Mouse (Mus musculus) embryonic facial prominence, embryonic 13.5 days (tissue): ENCODE measurements around the gene Fbh1. TPM values are rescaled to one million over a fixed set of nuclear protein-coding genes. Genes with fewer than 3 reads are reported as not detected.
A peak's percentile ranks its signal among the peaks of the same experiment; 100 is the strongest.

Source experiments
- ATAC-seq: fragments of 200-750 bp; cut with Nextera tagmentation; 2 replicates; pipeline ENCODE4 v1.8.0; 2017; ENCODE audit warnings: low read depth; ENCODE audit not compliant: insufficient number of reproducible peaks, insufficient read depth, low FRiP score, low TSS enrichment
- H3K27ac ChIP-seq: fragments of 300-500 bp; sonication (generic); 2 replicates; pipeline ENCODE4 v1.5.1; 2015; ENCODE audit warnings: moderate library complexity, mild to moderate bottlenecking, inconsistent platforms
- H3K27me3 ChIP-seq: fragments of 300-500 bp; sonication (generic); 2 replicates; pipeline ENCODE4 v1.6.1; 2015; ENCODE audit warnings: mild to moderate bottlenecking, inconsistent platforms
- H3K36me3 ChIP-seq: fragments of 300-500 bp; sonication (generic); 2 replicates; pipeline ENCODE4 v1.6.1; 2015; ENCODE audit warnings: mild to moderate bottlenecking, inconsistent platforms
- H3K4me1 ChIP-seq: fragments of 300-500 bp; sonication (generic); 2 replicates; pipeline ENCODE4 v1.6.1; 2015; ENCODE audit warnings: inconsistent platforms
- H3K4me2 ChIP-seq: fragments of 300-500 bp; sonication (generic); 2 replicates; pipeline ENCODE4 v1.6.1; 2015; ENCODE audit warnings: moderate library complexity, mild to moderate bottlenecking, inconsistent platforms
- H3K4me3 ChIP-seq: fragments of 300-500 bp; sonication (generic); 2 replicates; pipeline ENCODE4 v1.5.1; 2015; ENCODE audit warnings: mild to moderate bottlenecking, inconsistent platforms
- H3K9ac ChIP-seq: fragments of 300-500 bp; sonication (generic); 2 replicates; pipeline ENCODE4 v1.6.1; 2015; ENCODE audit warnings: mild to moderate bottlenecking, inconsistent platforms
- H3K9me3 ChIP-seq: fragments of 300-500 bp; sonication (generic); 2 replicates; pipeline ENCODE4 v1.6.1; 2016; ENCODE audit warnings: inconsistent platforms
- WGBS: fragments of 180-500 bp; shearing (Covaris S2); methylation state at CpG from one replicate; pipeline ENCODE4 v1.1.7; 2015; ENCODE audit warnings: mixed read lengths; 5-methylcytosine and 5-hydroxymethylcytosine counted together
- polyA plus RNA-seq: library from polyadenylated mRNA; unstranded; fragments of >200 nt; fragmentation: Nextera tagmentation; extraction: Ambion mirVana; gene quantifications from 2 replicates; pipeline ENCODE4 v1.2.1, GENCODE M21; 2015

Gene Fbh1
- polyA plus RNA-seq, result 121 and 139 TPM in 2 replicates

- Histone ChIP-seq H3K27me3 (no peaks in the 10 kb centered on the region), H3K36me3 (peaks cover 23% of the 10 kb centered on the region), H3K4me2 (peak within 1 kb of the TSS; percentile 76), H3K9ac (peak within 1 kb of the TSS; percentile 90), H3K27ac (peak within 1 kb of the TSS; percentile 95), H3K4me1 (peaks cover 31% of the 10 kb centered on the region), H3K9me3 (no peaks in the 10 kb centered on the region), H3K4me3 (peak within 1 kb of the TSS; percentile 85)
- under 1% methylated on average over 73 of the region's 73 CpGs for WGBS
- peak; percentile 96 for ATAC-seq
These were observed at the start of gene Fbh1, which contains the start of gene Ankrd16 for GRCm38 (mm10) chr2:11777091-11778068. Gene Fbh1, minus strand, starts transcription at chr2:11777582. Gene Ankrd16, plus strand, starts transcription at chr2:11777876.

- no peak for ATAC-seq
- peaks cover 10% of the 10 kb centered on the region for H3K4me1 ChIP-seq
- H3K36me3 ChIP-seq, result no peaks in the 10 kb centered on the region
- H3K4me3 ChIP-seq, result no peak overlapping the region
- H3K27ac ChIP-seq, result no peak overlapping the region
- no peak overlapping the region for H3K9ac ChIP-seq
- H3K27me3 ChIP-seq, result no peaks in the 10 kb centered on the region
- no peaks in the 10 kb centered on the region for H3K9me3 ChIP-seq
- H3K4me2 ChIP-seq, result no peak overlapping the region
- WGBS, result 79% methylated on average over 2 of the region's 2 CpGs
These were observed 24.0 kb upstream of the Fbh1 start for GRCm38 (mm10) chr2:11801299-11801930.

- peaks cover 4% of the 10 kb centered on the region for H3K36me3 ChIP-seq
These were observed 20.6 kb upstream of the Fbh1 start for GRCm38 (mm10) chr2:11797930-11798364.

GRCm38 (mm10) chr2:11794668-11795067, 17.3 kb upstream of the Fbh1 start:
- Histone ChIP-seq H3K4me3 (no peak overlapping the region), H3K4me2 (no peak overlapping the region), H3K4me1 (peaks cover 10% of the 10 kb centered on the region), H3K27me3 (no peaks in the 10 kb centered on the region), H3K36me3 (peaks cover 35% of the 10 kb centered on the region), H3K27ac (no peak overlapping the region), H3K9me3 (no peaks in the 10 kb centered on the region), H3K9ac (no peak overlapping the region)
- ATAC-seq, result no peak
- 67% methylated on average over 4 of the region's 4 CpGs for WGBS

More at GRCm38 (mm10) chr2:11797930-11798364, 20.6 kb upstream of the Fbh1 start:
- Histone ChIP-seq H3K27ac (0 out of 2 replicates have a peak overlapping the region, but pooled peaks have one; percentile 33), H3K4me1 (peaks cover 10% of the 10 kb centered on the region), H3K4me3 (no peak overlapping the region), H3K9ac (no peak overlapping the region), H3K27me3 (no peaks in the 10 kb centered on the region), H3K9me3 (no peaks in the 10 kb centered on the region), H3K4me2 (no peak overlapping the region)
- WGBS, result 32% methylated on average over 5 of the region's 5 CpGs
- ATAC-seq, result peak; percentile 29; the same call in 1 of the 2 replicates

GRCm38 (mm10) chr2:11784159-11784558, 6.8 kb upstream of the Fbh1 start:
- no peak for ATAC-seq
- Histone ChIP-seq H3K4me2 (no peak overlapping the region), H3K27me3 (no peaks in the 10 kb centered on the region), H3K4me3 (no peak overlapping the region), H3K4me1 (peaks cover 9% of the 10 kb centered on the region), H3K36me3 (peaks cover 88% of the 10 kb centered on the region), H3K27ac (no peak overlapping the region), H3K9me3 (no peaks in the 10 kb centered on the region), H3K9ac (no peak overlapping the region)
- 91% methylated on average over 6 of the region's 6 CpGs for WGBS

GRCm38 (mm10) chr2:11778087-11778823, 873 bp upstream of the Fbh1 start:
- no peaks in the 10 kb centered on the region for H3K9me3 ChIP-seq

GRCm38 (mm10) chr2:11776415-11776814, 967 bp downstream of the Fbh1 start:
- H3K4me2 ChIP-seq, result peak overlapping the region; percentile 76
- no peaks in the 10 kb centered on the region for H3K27me3 ChIP-seq
- no peak overlapping the region for H3K27ac ChIP-seq
- peak overlapping the region; percentile 85 for H3K4me3 ChIP-seq
- 51% methylated on average over 8 of the region's 8 CpGs for WGBS
- no peaks in the 10 kb centered on the region for H3K9me3 ChIP-seq
- peaks cover 31% of the 10 kb centered on the region for H3K4me1 ChIP-seq
- ATAC-seq, result no peak
- peak overlapping the region; percentile 88 for H3K9ac ChIP-seq
- peaks cover 13% of the 10 kb centered on the region for H3K36me3 ChIP-seq

More at GRCm38 (mm10) chr2:11778087-11778823, 873 bp upstream of the Fbh1 start:
- peak overlapping the region; percentile 90 for H3K9ac ChIP-seq
- peak overlapping the region; percentile 85 for H3K4me3 ChIP-seq
- H3K27me3 ChIP-seq, result no peaks in the 10 kb centered on the region
- under 1% methylated on average over 43 of the region's 43 CpGs for WGBS
- peak overlapping the region; percentile 75 for H3K4me2 ChIP-seq
- H3K36me3 ChIP-seq, result peaks cover 32% of the 10 kb centered on the region
- H3K4me1 ChIP-seq, result peaks cover 31% of the 10 kb centered on the region
- ATAC-seq, result peak; percentile 86
- H3K27ac ChIP-seq, result peak overlapping the region; percentile 95

GRCm38 (mm10) chr2:11775121-11775520, 2.3 kb downstream of the Fbh1 start:
- H3K27ac ChIP-seq, result no peak overlapping the region
- peaks cover 31% of the 10 kb centered on the region for H3K4me1 ChIP-seq
- H3K4me2 ChIP-seq, result no peak overlapping the region
- no peak overlapping the region for H3K4me3 ChIP-seq
- no peaks in the 10 kb centered on the region for H3K9me3 ChIP-seq
- H3K9ac ChIP-seq, result no peak overlapping the region
- no peak for ATAC-seq
- H3K27me3 ChIP-seq, result no peaks in the 10 kb centered on the region
- 86% methylated on average over 5 of the region's 5 CpGs for WGBS
- 0 out of 2 replicates have a peak, but pooled peaks cover 2% of the 10 kb centered on the region for H3K36me3 ChIP-seq

GRCm38 (mm10) chr2:11774426-11774825, 3.0 kb downstream of the Fbh1 start:
- Histone ChIP-seq H3K27me3 (no peaks in the 10 kb centered on the region), H3K9ac (no peak overlapping the region; the same call in 1 of the 2 replicates), H3K9me3 (no peaks in the 10 kb centered on the region), H3K4me2 (no peak overlapping the region), H3K4me3 (no peak overlapping the region), H3K36me3 (peaks cover 4% of the 10 kb centered on the region), H3K27ac (no peak overlapping the region), H3K4me1 (peaks cover 24% of the 10 kb centered on the region)
- ATAC-seq, result no peak
- 86% methylated on average over 10 of the region's 10 CpGs for WGBS

- ATAC-seq, result no peak
- Histone ChIP-seq H3K4me2 (no peak overlapping the region), H3K9me3 (no peaks in the 10 kb centered on the region), H3K4me1 (peaks cover 18% of the 10 kb centered on the region), H3K4me3 (no peak overlapping the region), H3K36me3 (peaks cover 20% of the 10 kb centered on the region), H3K27me3 (no peaks in the 10 kb centered on the region), H3K9ac (no peak overlapping the region), H3K27ac (no peak overlapping the region)
- 72% methylated on average over 4 of the region's 4 CpGs for WGBS
These were observed 5.0 kb downstream of the Fbh1 start for GRCm38 (mm10) chr2:11772401-11772800.

- WGBS, result 91% methylated on average over 4 of the region's 4 CpGs
- no peak overlapping the region for H3K9ac ChIP-seq
- H3K9me3 ChIP-seq, result no peaks in the 10 kb centered on the region
- ATAC-seq, result no peak
- H3K4me3 ChIP-seq, result no peak overlapping the region
- H3K27ac ChIP-seq, result no peak overlapping the region
- H3K36me3 ChIP-seq, result peaks cover 27% of the 10 kb centered on the region
- H3K27me3 ChIP-seq, result no peaks in the 10 kb centered on the region
- H3K4me1 ChIP-seq, result peaks cover 17% of the 10 kb centered on the region
- H3K4me2 ChIP-seq, result no peak overlapping the region
These were observed 5.7 kb downstream of the Fbh1 start for GRCm38 (mm10) chr2:11771701-11772100.
